Mouse (Mus musculus): Measurements from ENCODE around the gene Pkd1l3. TPM values are rescaled to one million over a fixed set of nuclear protein-coding genes. Genes with fewer than 3 reads are reported as not detected.

Pkd1l3 gene
- polyA plus RNA-seq, 1 experiment from 2014 or later = 0.20 TPM

GRCm38 (mm10) chr8:109704565-109705319, 90.4 kb downstream of the Pkd1l3 start:
- Histone ChIP-seq H3K27ac (ENCODE audit: low read depth, low read length) (no peak overlapping the region), H3K36me3 (ENCODE audit: control insufficient read depth, insufficient read depth, low read length) (0 out of 2 replicates have a peak, but pooled peaks cover 9% of the 10 kb centered on the region), H3K9ac (ENCODE audit: low read length) (peak overlapping the region; percentile 99; the same call in 1 of the 2 replicates), H3K4me3 (ENCODE audit: low read depth, low read length) (peak overlapping the region; percentile 98), H3K4me1 (ENCODE audit: control insufficient read depth, insufficient read depth, low read length) (peaks cover 16% of the 10 kb centered on the region), H3K27me3 (ENCODE audit: control insufficient read depth, insufficient read depth, low read length) (peaks cover 5% of the 10 kb centered on the region; the same call in 1 of the 2 replicates), H3K9me3 (ENCODE audit: control insufficient read depth, low read length) (no peaks in the 10 kb centered on the region), H3K4me2 (peak overlapping the region; percentile 91)
- WGBS = 13% methylated on average over 24 of the region's 24 CpGs
- ATAC-seq (ENCODE audit: low FRiP score) = no peak
- DNase-seq (ENCODE audit: low spot score, missing footprints) = no peak

GRCm38 (mm10) chr8:109705320-109706075, 91.2 kb downstream of the Pkd1l3 start, which contains the start of gene Zfp821:
Gene Zfp821, plus strand, starts transcription at chr8:109705546.
- H3K4me1 ChIP-seq (ENCODE audit: control insufficient read depth, insufficient read depth, low read length) = peaks cover 16% of the 10 kb centered on the region
- H3K9me3 ChIP-seq (ENCODE audit: control insufficient read depth, low read length) = no peaks in the 10 kb centered on the region
- peaks cover 5% of the 10 kb centered on the region; the same call in 1 of the 2 replicates for H3K27me3 ChIP-seq (ENCODE audit: control insufficient read depth, insufficient read depth, low read length)
- H3K36me3 ChIP-seq (ENCODE audit: control insufficient read depth, insufficient read depth, low read length) = 0 out of 2 replicates have a peak, but pooled peaks cover 9% of the 10 kb centered on the region
- under 1% methylated on average over 51 of the region's 100 CpGs for WGBS
- peak; percentile 100 for DNase-seq (ENCODE audit: low spot score, missing footprints)
- peak within 1 kb of the TSS; percentile 88 for H3K27ac ChIP-seq (ENCODE audit: low read depth, low read length)
- ATAC-seq (ENCODE audit: low FRiP score) = peak; percentile 90
- H3K4me3 ChIP-seq (ENCODE audit: low read depth, low read length) = peak within 1 kb of the TSS; percentile 98
- peak within 1 kb of the TSS; percentile 99 for H3K9ac ChIP-seq (ENCODE audit: low read length)
- peak within 1 kb of the TSS; percentile 91 for H3K4me2 ChIP-seq

- H3K9ac ChIP-seq (ENCODE audit: low read length) = peak overlapping the region; percentile 99
- peaks cover 16% of the 10 kb centered on the region for H3K4me1 ChIP-seq (ENCODE audit: control insufficient read depth, insufficient read depth, low read length)
- peak overlapping the region; percentile 88 for H3K27ac ChIP-seq (ENCODE audit: low read depth, low read length)
- peaks cover 10% of the 10 kb centered on the region; the same call in 1 of the 2 replicates for H3K36me3 ChIP-seq (ENCODE audit: control insufficient read depth, insufficient read depth, low read length)
- peaks cover 5% of the 10 kb centered on the region; the same call in 1 of the 2 replicates for H3K27me3 ChIP-seq (ENCODE audit: control insufficient read depth, insufficient read depth, low read length)
- H3K4me3 ChIP-seq (ENCODE audit: low read depth, low read length) = peak overlapping the region; percentile 98
- ATAC-seq (ENCODE audit: low FRiP score) (peak; percentile 56), DNase-seq (ENCODE audit: low spot score, missing footprints) (peak; percentile 94)
- 2% methylated on average over 30 of the region's 30 CpGs for WGBS
- H3K4me2 ChIP-seq = peak overlapping the region; percentile 91
- no peaks in the 10 kb centered on the region for H3K9me3 ChIP-seq (ENCODE audit: control insufficient read depth, low read length)
Observed at GRCm38 (mm10) chr8:109706076-109706873, 92.0 kb downstream of the Pkd1l3 start.

GRCm38 (mm10) chr8:109706874-109707237, 92.5 kb downstream of the Pkd1l3 start:
- Histone ChIP-seq H3K4me2 (peak overlapping the region; percentile 91), H3K27ac (ENCODE audit: low read depth, low read length) (no peak overlapping the region), H3K4me3 (ENCODE audit: low read depth, low read length) (peak overlapping the region; percentile 98), H3K9ac (ENCODE audit: low read length) (peak overlapping the region; percentile 99), H3K9me3 (ENCODE audit: control insufficient read depth, low read length) (no peaks in the 10 kb centered on the region), H3K27me3 (ENCODE audit: control insufficient read depth, insufficient read depth, low read length) (peaks cover 5% of the 10 kb centered on the region; the same call in 1 of the 2 replicates), H3K4me1 (ENCODE audit: control insufficient read depth, insufficient read depth, low read length) (peaks cover 16% of the 10 kb centered on the region), H3K36me3 (ENCODE audit: control insufficient read depth, insufficient read depth, low read length) (peaks cover 11% of the 10 kb centered on the region; the same call in 1 of the 2 replicates)
- 34% methylated on average over 2 of the region's 2 CpGs for WGBS
- DNase-seq (ENCODE audit: low spot score, missing footprints) (peak; percentile 97), ATAC-seq (ENCODE audit: low FRiP score) (peak; percentile 22; the same call in 1 of the 2 replicates)

GRCm38 (mm10) chr8:109707921-109708320, 93.6 kb downstream of the Pkd1l3 start:
- Histone ChIP-seq H3K4me3 (ENCODE audit: low read depth, low read length) (no peak overlapping the region), H3K9ac (ENCODE audit: low read length) (no peak overlapping the region), H3K36me3 (ENCODE audit: control insufficient read depth, insufficient read depth, low read length) (peaks cover 20% of the 10 kb centered on the region), H3K27me3 (ENCODE audit: control insufficient read depth, insufficient read depth, low read length) (peaks cover 5% of the 10 kb centered on the region; the same call in 1 of the 2 replicates), H3K4me2 (no peak overlapping the region), H3K27ac (ENCODE audit: low read depth, low read length) (no peak overlapping the region), H3K4me1 (ENCODE audit: control insufficient read depth, insufficient read depth, low read length) (peaks cover 16% of the 10 kb centered on the region), H3K9me3 (ENCODE audit: control insufficient read depth, low read length) (no peaks in the 10 kb centered on the region)
- ATAC-seq (ENCODE audit: low FRiP score) (no peak), DNase-seq (ENCODE audit: low spot score, missing footprints) (no peak)
- WGBS = 93% methylated on average over 4 of the region's 4 CpGs

GRCm38 (mm10) chr8:109712521-109712920, 98.2 kb downstream of the Pkd1l3 start:
- WGBS = 95% methylated on average over 1 of the region's 1 CpGs
- Histone ChIP-seq H3K9me3 (ENCODE audit: control insufficient read depth, low read length) (no peaks in the 10 kb centered on the region), H3K4me3 (ENCODE audit: low read depth, low read length) (no peak overlapping the region), H3K36me3 (ENCODE audit: control insufficient read depth, insufficient read depth, low read length) (peaks cover 32% of the 10 kb centered on the region), H3K9ac (ENCODE audit: low read length) (no peak overlapping the region), H3K27me3 (ENCODE audit: control insufficient read depth, insufficient read depth, low read length) (no peaks in the 10 kb centered on the region), H3K27ac (ENCODE audit: low read depth, low read length) (no peak overlapping the region), H3K4me1 (ENCODE audit: control insufficient read depth, insufficient read depth, low read length) (peaks cover 2% of the 10 kb centered on the region; the same call in 1 of the 2 replicates), H3K4me2 (no peak overlapping the region)
- DNase-seq (ENCODE audit: low spot score, missing footprints) (no peak), ATAC-seq (ENCODE audit: low FRiP score) (no peak)

- DNase-seq (ENCODE audit: low spot score, missing footprints) (no peak), ATAC-seq (ENCODE audit: low FRiP score) (no peak)
Observed at GRCm38 (mm10) chr8:109714961-109715360, 100.6 kb downstream of the Pkd1l3 start.

More at GRCm38 (mm10) chr8:109714961-109715360, 100.6 kb downstream of the Pkd1l3 start:
- Histone ChIP-seq H3K4me3 (ENCODE audit: low read depth, low read length) (no peak overlapping the region), H3K9ac (ENCODE audit: low read length) (no peak overlapping the region), H3K4me1 (ENCODE audit: control insufficient read depth, insufficient read depth, low read length) (no peaks in the 10 kb centered on the region), H3K4me2 (no peak overlapping the region), H3K27ac (ENCODE audit: low read depth, low read length) (no peak overlapping the region), H3K9me3 (ENCODE audit: control insufficient read depth, low read length) (no peaks in the 10 kb centered on the region), H3K36me3 (ENCODE audit: control insufficient read depth, insufficient read depth, low read length) (peaks cover 34% of the 10 kb centered on the region), H3K27me3 (ENCODE audit: control insufficient read depth, insufficient read depth, low read length) (no peaks in the 10 kb centered on the region)
- WGBS = 96% methylated on average over 5 of the region's 5 CpGs

Data from midbrain, embryonic 11.5 days (tissue).